Mouse (Mus musculus): ENCODE measurements at regions not wholly inside any gene's neighbourhood (a gene's known extent, or its start where the extent isn't known, plus 50 kb on each side); places are given as distances from the start of the nearest gene placed in this dataset.

DNA sequence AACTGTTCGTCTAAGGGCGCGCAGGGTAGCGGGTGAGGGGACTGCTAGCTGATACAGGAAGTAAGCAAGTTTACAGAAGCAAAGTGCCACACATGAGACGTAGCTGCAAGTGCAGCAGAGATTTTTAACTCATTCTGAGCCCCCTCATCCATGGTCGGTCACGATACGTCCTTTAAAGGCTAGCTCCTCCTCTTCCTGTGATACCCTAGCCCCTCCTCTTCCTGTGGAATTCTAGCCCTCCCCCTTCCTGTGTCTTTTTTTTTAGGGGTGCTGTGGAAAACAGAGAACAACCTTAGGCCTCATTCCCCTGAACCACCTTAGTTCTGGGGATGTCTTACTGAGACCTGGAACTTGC is 218.0 kb upstream of the Hs6st1 start:
- no peaks in the 10 kb centered on the region for H3K4me1 ChIP-seq (ENCODE audit: control insufficient read depth)
- TF ChIP-seq TAL1 (IDR thresholded peaks at IDR 0.05; ENCODE audit: low read length), result no peak
- no peak for TF ChIP-seq GATA1 (IDR thresholded peaks at IDR 0.05; ENCODE audit: low read length)
- H3K27me3 ChIP-seq (ENCODE audit: control insufficient read depth), result no peaks in the 10 kb centered on the region

DNA sequence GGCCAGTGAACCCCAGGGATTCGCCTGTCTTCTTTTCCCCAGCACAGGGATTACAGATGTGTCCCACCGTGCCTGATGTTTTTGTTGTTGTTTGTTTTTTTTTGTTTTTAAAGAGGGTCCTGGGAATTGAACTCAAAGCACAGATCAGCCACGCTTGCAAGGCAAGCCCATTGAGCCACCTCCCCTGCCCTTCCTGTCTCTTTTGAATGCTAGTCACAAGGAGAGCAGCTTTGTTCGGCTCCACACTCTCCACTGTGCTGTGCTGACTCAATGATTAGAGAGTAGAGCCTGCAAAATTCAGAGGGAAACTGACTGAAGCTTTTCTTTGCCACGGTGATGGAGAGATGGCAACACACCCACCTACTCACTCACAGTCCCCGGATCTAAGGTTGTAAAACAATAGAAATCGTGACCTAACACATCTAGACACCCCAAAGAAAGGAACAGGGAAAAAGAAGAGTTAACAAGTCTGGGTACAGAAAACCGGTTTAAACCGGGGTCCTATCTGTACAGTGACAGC is 217.6 kb upstream of the Hs6st1 start:
- TF ChIP-seq TAL1 (IDR thresholded peaks at IDR 0.05; ENCODE audit: low read length) (no peak), GATA1 (IDR thresholded peaks at IDR 0.05; ENCODE audit: low read length) (no peak)
- no peaks in the 10 kb centered on the region for H3K27me3 ChIP-seq (ENCODE audit: control insufficient read depth)
- no peaks in the 10 kb centered on the region for H3K9me3 ChIP-seq (ENCODE audit: control insufficient read depth, low read length)
- H3K4me3 ChIP-seq (replicated peaks), result no peak overlapping the region
- H3K4me1 ChIP-seq (ENCODE audit: control insufficient read depth), result no peaks in the 10 kb centered on the region
- H3K36me3 ChIP-seq (ENCODE audit: control insufficient read depth), result no peaks in the 10 kb centered on the region

More for the DNA sequence above, 218.0 kb upstream of the Hs6st1 start:
- no peaks in the 10 kb centered on the region for H3K36me3 ChIP-seq (ENCODE audit: control insufficient read depth)
- H3K4me3 ChIP-seq (replicated peaks), result no peak overlapping the region
- H3K9me3 ChIP-seq (ENCODE audit: control insufficient read depth, low read length), result no peaks in the 10 kb centered on the region

DNA sequence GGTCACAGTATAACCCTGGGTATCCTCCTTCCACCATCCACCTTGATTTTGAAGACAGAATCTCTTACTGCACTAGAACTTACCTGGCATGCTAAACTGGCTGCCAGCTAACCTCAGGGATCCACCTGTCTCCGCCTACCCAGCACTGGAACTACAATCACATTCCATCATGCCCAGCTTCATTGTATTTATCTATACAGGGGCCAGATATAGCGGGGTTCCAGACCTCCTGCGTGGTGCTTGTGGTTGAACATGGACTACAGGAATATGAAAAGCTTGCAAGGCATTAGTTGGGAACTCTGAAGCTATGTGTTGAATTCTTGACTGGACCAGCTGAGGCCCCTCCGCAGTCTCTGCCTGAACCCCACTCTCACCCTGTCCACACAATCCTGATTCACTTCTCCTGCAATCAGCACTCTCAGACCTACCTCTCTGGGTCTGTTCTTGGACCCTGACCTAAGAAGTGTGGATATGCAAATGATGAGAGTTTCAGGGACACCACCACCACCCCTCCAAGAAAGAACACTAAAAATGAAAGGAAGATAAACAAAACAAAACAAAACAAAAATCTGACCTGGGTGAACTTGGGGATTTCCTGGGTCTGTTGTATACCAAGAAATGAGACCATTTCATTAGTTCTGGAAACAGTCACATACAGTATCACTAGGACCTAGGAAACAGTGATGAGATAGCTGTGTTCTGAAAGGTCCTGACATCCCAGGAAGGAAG is 216.4 kb upstream of the Hs6st1 start:
- no peaks in the 10 kb centered on the region for H3K4me1 ChIP-seq (ENCODE audit: control insufficient read depth)
- H3K4me3 ChIP-seq (replicated peaks), result no peak overlapping the region
- H3K36me3 ChIP-seq (ENCODE audit: control insufficient read depth), result no peaks in the 10 kb centered on the region
- no peaks in the 10 kb centered on the region for H3K9me3 ChIP-seq (ENCODE audit: control insufficient read depth, low read length)
- no peaks in the 10 kb centered on the region for H3K27me3 ChIP-seq (ENCODE audit: control insufficient read depth)
- TF ChIP-seq TAL1 (IDR thresholded peaks at IDR 0.05; ENCODE audit: low read length) (no peak), GATA1 (IDR thresholded peaks at IDR 0.05; ENCODE audit: low read length) (no peak)

DNA sequence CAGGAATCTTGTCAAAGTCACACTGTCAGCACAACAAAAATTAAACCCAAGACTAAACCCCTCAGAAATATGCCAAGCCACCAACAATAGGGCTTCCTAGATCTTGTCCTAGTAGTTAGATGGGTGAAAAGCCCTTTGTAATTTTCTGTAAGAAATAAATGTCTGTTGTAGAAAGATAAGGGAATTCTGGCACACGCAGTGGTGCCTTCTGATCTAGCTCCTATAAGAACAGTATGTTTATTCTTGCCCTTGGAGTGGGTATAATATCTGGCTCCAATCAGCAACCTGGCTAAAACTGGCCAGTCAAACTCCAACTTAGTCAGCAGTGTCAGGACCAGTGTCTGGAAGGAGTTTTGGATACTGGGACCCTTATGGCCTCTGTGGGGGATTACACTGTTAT is 215.2 kb upstream of the Hs6st1 start:
- Histone ChIP-seq H3K36me3 (ENCODE audit: control insufficient read depth) (no peaks in the 10 kb centered on the region), H3K27me3 (ENCODE audit: control insufficient read depth) (no peaks in the 10 kb centered on the region), H3K9me3 (ENCODE audit: control insufficient read depth, low read length) (no peaks in the 10 kb centered on the region), H3K4me1 (ENCODE audit: control insufficient read depth) (no peaks in the 10 kb centered on the region), H3K4me3 (replicated peaks) (no peak overlapping the region)
- TF ChIP-seq TAL1 (IDR thresholded peaks at IDR 0.05; ENCODE audit: low read length), result no peak

DNA sequence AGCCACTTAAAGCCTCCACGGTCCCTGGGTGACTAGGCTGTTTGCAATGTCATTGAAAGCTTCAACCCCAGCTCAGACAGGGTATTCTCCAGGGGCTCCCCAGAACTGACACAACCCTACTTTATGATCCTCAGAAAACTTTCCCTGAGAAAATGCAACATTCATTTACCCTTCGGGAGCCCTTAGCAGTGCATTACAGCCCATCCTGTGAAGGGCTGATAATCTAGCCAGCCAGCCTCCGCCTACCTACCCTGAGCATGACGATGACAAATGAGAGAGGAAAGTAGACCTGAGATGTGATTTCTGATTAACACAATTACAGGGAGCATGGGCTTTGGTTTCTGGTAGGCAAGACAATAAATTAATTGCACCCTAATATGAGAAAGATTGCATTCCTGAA is 212.6 kb upstream of the Hs6st1 start:
- no peaks in the 10 kb centered on the region for H3K4me1 ChIP-seq (ENCODE audit: control insufficient read depth)
- H3K36me3 ChIP-seq (ENCODE audit: control insufficient read depth), result no peaks in the 10 kb centered on the region
- no peaks in the 10 kb centered on the region for H3K9me3 ChIP-seq (ENCODE audit: control insufficient read depth, low read length)
- no peak overlapping the region for H3K4me3 ChIP-seq (replicated peaks)
- no peak for TF ChIP-seq GATA1 (IDR thresholded peaks at IDR 0.05; ENCODE audit: low read length)
- TF ChIP-seq TAL1 (IDR thresholded peaks at IDR 0.05; ENCODE audit: low read length), result no peak
- no peaks in the 10 kb centered on the region for H3K27me3 ChIP-seq (ENCODE audit: control insufficient read depth)

DNA sequence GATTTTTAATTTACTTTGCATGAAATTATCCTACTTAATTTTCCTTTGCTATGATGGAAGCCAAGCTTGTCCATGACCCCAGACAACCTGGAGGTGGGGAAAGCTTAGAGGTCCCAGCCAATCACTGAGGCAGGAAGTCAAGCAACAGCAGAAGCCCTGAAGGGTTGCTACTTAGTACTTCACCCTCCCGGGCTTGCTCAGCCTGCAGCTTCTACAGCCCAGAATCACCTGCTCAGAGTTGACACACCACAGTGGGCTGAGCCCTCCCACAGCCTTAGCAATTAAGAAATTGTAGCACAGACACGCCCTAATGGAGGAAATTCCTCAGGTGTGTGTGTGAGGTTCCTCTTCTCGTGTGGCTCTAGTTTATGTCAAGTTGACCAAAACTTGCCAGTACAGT is 209.9 kb upstream of the Hs6st1 start:
- H3K9me3 ChIP-seq (ENCODE audit: control insufficient read depth, low read length), result no peaks in the 10 kb centered on the region
- TF ChIP-seq GATA1 (IDR thresholded peaks at IDR 0.05; ENCODE audit: low read length) (no peak), TAL1 (IDR thresholded peaks at IDR 0.05; ENCODE audit: low read length) (no peak)
- no peaks in the 10 kb centered on the region for H3K4me1 ChIP-seq (ENCODE audit: control insufficient read depth)
- no peaks in the 10 kb centered on the region for H3K27me3 ChIP-seq (ENCODE audit: control insufficient read depth)
- H3K36me3 ChIP-seq (ENCODE audit: control insufficient read depth), result no peaks in the 10 kb centered on the region
- H3K4me3 ChIP-seq (replicated peaks), result no peak overlapping the region

DNA sequence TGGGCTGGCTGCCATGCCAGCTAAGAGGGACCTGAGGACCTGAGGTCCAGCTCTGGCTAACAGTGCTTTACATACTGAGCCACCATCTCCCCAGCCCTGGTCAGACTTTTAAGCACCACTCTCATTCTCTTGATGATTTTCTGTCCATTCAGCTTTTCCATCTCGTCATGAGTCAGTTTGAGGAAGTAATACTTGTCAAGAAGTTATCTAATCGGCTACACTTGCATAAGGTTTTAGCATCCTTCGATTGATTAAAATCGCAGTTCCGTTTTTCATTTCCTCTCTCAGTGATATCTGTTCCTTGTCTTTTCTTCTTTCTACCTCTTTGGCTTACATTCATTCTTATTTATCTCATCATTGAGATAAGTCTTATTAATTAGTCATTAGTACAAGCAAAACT is 207.4 kb upstream of the Hs6st1 start:
- H3K4me3 ChIP-seq (replicated peaks), result no peak overlapping the region
- H3K27me3 ChIP-seq (ENCODE audit: control insufficient read depth), result no peaks in the 10 kb centered on the region
- TF ChIP-seq GATA1 (IDR thresholded peaks at IDR 0.05; ENCODE audit: low read length) (no peak), TAL1 (IDR thresholded peaks at IDR 0.05; ENCODE audit: low read length) (no peak)
- no peaks in the 10 kb centered on the region for H3K4me1 ChIP-seq (ENCODE audit: control insufficient read depth)
- H3K9me3 ChIP-seq (ENCODE audit: control insufficient read depth, low read length), result no peaks in the 10 kb centered on the region
- H3K36me3 ChIP-seq (ENCODE audit: control insufficient read depth), result no peaks in the 10 kb centered on the region

DNA sequence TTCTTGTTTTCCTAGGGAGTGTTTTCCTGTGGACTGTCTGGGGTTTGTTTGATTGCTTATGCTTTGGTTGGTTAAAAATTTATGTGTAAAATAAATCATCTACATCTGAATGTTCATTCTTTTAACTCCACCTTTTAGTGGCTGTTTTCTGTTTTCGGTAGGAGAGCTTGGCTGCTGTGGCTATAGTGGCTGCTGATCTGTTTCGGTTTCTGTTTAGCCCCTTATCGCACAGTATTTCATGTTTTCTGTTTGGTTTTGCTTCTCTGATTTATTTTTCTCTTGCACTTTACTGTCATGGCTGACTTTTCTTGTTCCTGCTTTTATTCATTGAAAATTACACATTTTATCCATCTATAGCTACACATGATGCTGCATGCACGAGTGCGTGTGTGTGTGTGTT is 206.0 kb upstream of the Hs6st1 start:
- H3K36me3 ChIP-seq (ENCODE audit: control insufficient read depth), result no peaks in the 10 kb centered on the region

DNA sequence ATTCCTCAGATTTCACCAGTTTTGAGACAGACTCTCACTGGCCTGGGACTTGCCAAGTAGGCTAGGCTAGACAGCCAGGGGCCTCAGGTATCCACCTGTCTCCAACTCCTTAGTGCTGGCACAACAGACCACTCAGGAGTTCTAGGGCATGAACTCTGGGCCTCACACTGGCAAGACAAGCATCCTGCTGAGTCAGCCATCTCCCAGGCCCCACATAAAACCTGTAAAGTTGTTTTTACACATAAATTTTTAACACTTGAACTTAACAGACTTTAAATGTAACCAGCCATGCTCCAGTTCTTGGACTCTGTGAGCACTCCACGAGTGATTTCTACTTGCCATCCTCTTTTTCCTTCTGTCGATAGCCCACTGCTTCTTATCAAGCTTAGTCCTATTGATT is 205.5 kb upstream of the Hs6st1 start:
- H3K4me1 ChIP-seq (ENCODE audit: control insufficient read depth), result no peaks in the 10 kb centered on the region
- no peaks in the 10 kb centered on the region for H3K27me3 ChIP-seq (ENCODE audit: control insufficient read depth)
- no peak overlapping the region for H3K4me3 ChIP-seq (replicated peaks)
- no peak for TF ChIP-seq TAL1 (IDR thresholded peaks at IDR 0.05; ENCODE audit: low read length)
- no peak for TF ChIP-seq GATA1 (IDR thresholded peaks at IDR 0.05; ENCODE audit: low read length)
- H3K36me3 ChIP-seq (ENCODE audit: control insufficient read depth), result no peaks in the 10 kb centered on the region
- no peaks in the 10 kb centered on the region for H3K9me3 ChIP-seq (ENCODE audit: control insufficient read depth, low read length)

More for the DNA sequence above, 206.0 kb upstream of the Hs6st1 start:
- TF ChIP-seq GATA1 (IDR thresholded peaks at IDR 0.05; ENCODE audit: low read length) (no peak), TAL1 (IDR thresholded peaks at IDR 0.05; ENCODE audit: low read length) (no peak)
- Histone ChIP-seq H3K4me3 (replicated peaks) (no peak overlapping the region), H3K4me1 (ENCODE audit: control insufficient read depth) (no peaks in the 10 kb centered on the region), H3K9me3 (ENCODE audit: control insufficient read depth, low read length) (no peaks in the 10 kb centered on the region), H3K27me3 (ENCODE audit: control insufficient read depth) (no peaks in the 10 kb centered on the region)

DNA sequence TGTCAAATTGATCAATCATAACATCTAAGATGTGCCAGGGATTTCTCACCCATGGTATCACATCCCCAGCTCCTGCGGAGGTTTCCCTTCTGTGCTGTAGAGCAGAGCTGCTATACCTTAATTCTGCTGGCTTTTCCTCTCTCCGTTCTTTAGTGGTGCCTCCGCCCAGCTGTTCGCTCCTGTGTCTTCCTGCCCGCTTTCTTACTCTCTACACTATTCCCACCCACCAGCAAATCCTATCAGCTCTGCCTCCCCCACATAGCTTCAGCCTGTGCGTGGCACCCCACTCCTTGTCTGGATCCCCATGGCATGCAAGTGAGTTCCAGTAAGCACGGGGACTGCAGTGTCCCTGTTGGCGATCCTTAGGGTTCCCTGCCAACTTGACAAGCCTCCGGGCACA is 204.0 kb upstream of the Hs6st1 start:
- TF ChIP-seq GATA1 (IDR thresholded peaks at IDR 0.05; ENCODE audit: low read length) (no peak), TAL1 (IDR thresholded peaks at IDR 0.05; ENCODE audit: low read length) (no peak)
- no peaks in the 10 kb centered on the region for H3K4me1 ChIP-seq (ENCODE audit: control insufficient read depth)
- no peaks in the 10 kb centered on the region for H3K36me3 ChIP-seq (ENCODE audit: control insufficient read depth)
- H3K9me3 ChIP-seq (ENCODE audit: control insufficient read depth, low read length), result no peaks in the 10 kb centered on the region
- H3K4me3 ChIP-seq (replicated peaks), result no peak overlapping the region
- H3K27me3 ChIP-seq (ENCODE audit: control insufficient read depth), result no peaks in the 10 kb centered on the region

All from erythroblast, embryonic 14.5 days (primary cell).